Mouse (Mus musculus) heart, embryonic 10.5 days (tissue): ENCODE measurements at regions not wholly inside any gene's neighbourhood (a gene's known extent, or its start where the extent isn't known, plus 50 kb on each side); places are given as distances from the start of the nearest gene placed in this dataset.

ENCODE experiments used
- DNase-seq: peaks from one replicate; pipeline ENCODE4 v3.0.0-alpha.2; 2017; ENCODE audit warnings: low spot score
- H3K27ac ChIP-seq: fragments of 300-500 bp; sonication (generic); 2 replicates; pipeline ENCODE4 v1.5.1; 2016; ENCODE audit warnings: mild to moderate bottlenecking
- H3K27me3 ChIP-seq: fragments of 300-500 bp; sonication (generic); 2 replicates; pipeline ENCODE4 v1.6.1; 2016; ENCODE audit warnings: mild to moderate bottlenecking; ENCODE audit not compliant: poor library complexity, insufficient read depth, severe bottlenecking
- H3K36me3 ChIP-seq: fragments of 300-500 bp; sonication (generic); 2 replicates; pipeline ENCODE4 v1.6.1; 2016; ENCODE audit warnings: mild to moderate bottlenecking, moderate library complexity
- H3K4me1 ChIP-seq: fragments of 300-500 bp; sonication (generic); 2 replicates; pipeline ENCODE4 v1.6.1; 2016; ENCODE audit warnings: mild to moderate bottlenecking
- H3K4me3 ChIP-seq: fragments of 300-500 bp; sonication (generic); 2 replicates; pipeline ENCODE4 v1.5.1; 2016; ENCODE audit warnings: mild to moderate bottlenecking, moderate library complexity
- H3K9me3 ChIP-seq: fragments of 300-500 bp; sonication (generic); 2 replicates; pipeline ENCODE4 v1.6.1; 2016; ENCODE audit warnings: mild to moderate bottlenecking, moderate library complexity
- WGBS: fragments of 180-500 bp; shearing (Covaris S2); methylation state at CpG from one replicate; pipeline ENCODE4 v1.1.7; 2016; 5-methylcytosine and 5-hydroxymethylcytosine counted together

- H3K36me3 ChIP-seq = no peaks in the 10 kb centered on the region
- no peaks in the 10 kb centered on the region for H3K4me1 ChIP-seq
- WGBS = 70% methylated on average over 9 of the region's 9 CpGs
- H3K9me3 ChIP-seq = no peaks in the 10 kb centered on the region
- no peak overlapping the region for H3K27ac ChIP-seq
- DNase-seq = no peak
- H3K27me3 ChIP-seq = no peaks in the 10 kb centered on the region
- no peak overlapping the region for H3K4me3 ChIP-seq
Observed at GRCm38 (mm10) chr9:50032322-50033158, 233.8 kb upstream of the Ncam1 start.

GRCm38 (mm10) chr9:50031318-50031717 lies 232.6 kb upstream of the Ncam1 start:
- DNase-seq = no peak
- WGBS = 46% methylated on average over 2 of the region's 2 CpGs
- Histone ChIP-seq H3K36me3 (no peaks in the 10 kb centered on the region), H3K9me3 (no peaks in the 10 kb centered on the region), H3K4me1 (no peaks in the 10 kb centered on the region), H3K4me3 (no peak overlapping the region), H3K27ac (no peak overlapping the region), H3K27me3 (no peaks in the 10 kb centered on the region)

- Histone ChIP-seq H3K27me3 (no peaks in the 10 kb centered on the region), H3K4me3 (no peak overlapping the region), H3K36me3 (no peaks in the 10 kb centered on the region), H3K9me3 (no peaks in the 10 kb centered on the region), H3K4me1 (no peaks in the 10 kb centered on the region), H3K27ac (no peak overlapping the region)
- DNase-seq = no peak
- 45% methylated on average over 3 of the region's 3 CpGs for WGBS
Observed at GRCm38 (mm10) chr9:50029030-50029429, 230.3 kb upstream of the Ncam1 start.

GRCm38 (mm10) chr9:50028573-50028972 lies 229.8 kb upstream of the Ncam1 start:
- DNase-seq = no peak
- no peaks in the 10 kb centered on the region for H3K9me3 ChIP-seq
- no peak overlapping the region for H3K4me3 ChIP-seq
- no peaks in the 10 kb centered on the region for H3K36me3 ChIP-seq
- H3K27ac ChIP-seq = no peak overlapping the region
- WGBS = 80% methylated on average over 2 of the region's 2 CpGs
- no peaks in the 10 kb centered on the region for H3K27me3 ChIP-seq
- H3K4me1 ChIP-seq = no peaks in the 10 kb centered on the region

GRCm38 (mm10) chr9:50024820-50025219 lies 226.1 kb upstream of the Ncam1 start:
- Histone ChIP-seq H3K27me3 (no peaks in the 10 kb centered on the region), H3K4me1 (no peaks in the 10 kb centered on the region), H3K36me3 (no peaks in the 10 kb centered on the region), H3K9me3 (no peaks in the 10 kb centered on the region), H3K4me3 (no peak overlapping the region), H3K27ac (no peak overlapping the region)
- DNase-seq = no peak
- WGBS = 80% methylated on average over 6 of the region's 6 CpGs

GRCm38 (mm10) chr9:50013602-50014001 lies 214.9 kb upstream of the Ncam1 start:
- no peak overlapping the region for H3K4me3 ChIP-seq
- no peak overlapping the region for H3K27ac ChIP-seq

GRCm38 (mm10) chr9:50005757-50006576 lies 207.2 kb upstream of the Ncam1 start:
- Histone ChIP-seq H3K9me3 (no peaks in the 10 kb centered on the region), H3K27ac (peak overlapping the region; percentile 81), H3K4me3 (no peak overlapping the region), H3K36me3 (no peaks in the 10 kb centered on the region), H3K27me3 (no peaks in the 10 kb centered on the region), H3K4me1 (peaks cover 16% of the 10 kb centered on the region)
- peak; percentile 83 for DNase-seq
- WGBS = 39% methylated on average over 8 of the region's 8 CpGs

More at GRCm38 (mm10) chr9:50013602-50014001, 214.9 kb upstream of the Ncam1 start:
- Histone ChIP-seq H3K36me3 (no peaks in the 10 kb centered on the region), H3K27me3 (no peaks in the 10 kb centered on the region), H3K9me3 (no peaks in the 10 kb centered on the region), H3K4me1 (no peaks in the 10 kb centered on the region)
- DNase-seq = no peak
- 84% methylated on average over 4 of the region's 4 CpGs for WGBS

- no peaks in the 10 kb centered on the region for H3K27me3 ChIP-seq
- no peak overlapping the region for H3K4me3 ChIP-seq
- DNase-seq = no peak
- no peaks in the 10 kb centered on the region for H3K9me3 ChIP-seq
- H3K4me1 ChIP-seq = peaks cover 23% of the 10 kb centered on the region
- no peaks in the 10 kb centered on the region for H3K36me3 ChIP-seq
- WGBS = 79% methylated on average over 6 of the region's 6 CpGs
- no peak overlapping the region for H3K27ac ChIP-seq
Observed at GRCm38 (mm10) chr9:50002695-50003094, 204.0 kb upstream of the Ncam1 start.

GRCm38 (mm10) chr9:50000497-50001404 lies 202.0 kb upstream of the Ncam1 start:
- Histone ChIP-seq H3K27ac (no peak overlapping the region), H3K4me3 (no peak overlapping the region), H3K27me3 (no peaks in the 10 kb centered on the region), H3K4me1 (peaks cover 11% of the 10 kb centered on the region), H3K36me3 (no peaks in the 10 kb centered on the region), H3K9me3 (peaks cover 2% of the 10 kb centered on the region; the same call in 1 of the 2 replicates)
- 75% methylated on average over 13 of the region's 13 CpGs for WGBS
- no peak for DNase-seq

GRCm38 (mm10) chr9:49999970-50000369 lies 201.2 kb upstream of the Ncam1 start:
- DNase-seq = no peak
- Histone ChIP-seq H3K27ac (no peak overlapping the region), H3K4me1 (peaks cover 7% of the 10 kb centered on the region; the same call in 1 of the 2 replicates), H3K9me3 (peaks cover 10% of the 10 kb centered on the region; the same call in 1 of the 2 replicates), H3K27me3 (no peaks in the 10 kb centered on the region), H3K36me3 (no peaks in the 10 kb centered on the region), H3K4me3 (no peak overlapping the region)
- 47% methylated on average over 1 of the region's 1 CpGs for WGBS

- peaks cover 12% of the 10 kb centered on the region; the same call in 1 of the 2 replicates for H3K9me3 ChIP-seq
- H3K4me1 ChIP-seq = peaks cover 7% of the 10 kb centered on the region; the same call in 1 of the 2 replicates
- 33% methylated on average over 3 of the region's 3 CpGs for WGBS
- peak overlapping the region; percentile 42 for H3K27ac ChIP-seq
- H3K4me3 ChIP-seq = no peak overlapping the region
- H3K36me3 ChIP-seq = no peaks in the 10 kb centered on the region
- DNase-seq = no peak
- no peaks in the 10 kb centered on the region for H3K27me3 ChIP-seq
Observed at GRCm38 (mm10) chr9:49998101-49998500, 199.4 kb upstream of the Ncam1 start.

- no peaks in the 10 kb centered on the region for H3K36me3 ChIP-seq
- peaks cover 20% of the 10 kb centered on the region for H3K4me1 ChIP-seq
- peak; percentile 91 for DNase-seq
- H3K9me3 ChIP-seq = no peaks in the 10 kb centered on the region
- no peak overlapping the region for H3K4me3 ChIP-seq
- H3K27me3 ChIP-seq = no peaks in the 10 kb centered on the region
- H3K27ac ChIP-seq = no peak overlapping the region
- WGBS = 45% methylated on average over 14 of the region's 14 CpGs
Observed at GRCm38 (mm10) chr9:49989464-49990271, 190.9 kb upstream of the Ncam1 start.
